16 mouse cellular contexts compared by ENCODE assay signal in the genomic region with DNA sequence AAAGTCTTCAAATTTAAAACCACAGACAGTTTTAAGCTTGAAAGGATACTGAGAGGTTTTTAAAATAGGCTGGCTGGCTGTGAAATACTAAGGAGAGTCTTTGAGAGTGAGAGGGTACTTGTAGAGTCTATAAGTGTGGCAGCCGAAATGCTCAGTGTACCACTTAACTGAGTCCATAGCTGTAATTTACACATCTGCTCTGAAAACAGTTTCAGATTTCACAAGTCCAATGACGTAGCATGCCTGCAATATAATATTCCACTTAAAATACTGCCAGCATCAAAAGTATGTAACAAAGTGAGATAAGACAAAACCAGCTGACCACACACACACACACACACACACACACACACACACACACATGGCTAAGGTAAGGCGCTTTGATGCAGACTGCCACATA.
DNase-seq lines count a peak whose midpoint lies in the region; ATAC-seq and TF ChIP-seq lines count a peak whose summit lies in the region.
"Had no signal": no experiment of that assay in that cellular context is flagged by ENCODE, and none has a peak within 500 bp of the region (broad histone marks: within the 10 kb centered on the region; RNA-seq: fewer than 3 reads in every experiment).

No protein-coding gene starts in this region.

- no peak for ATAC-seq in heart, embryonic 12.5 days (ENCODE audit: insufficient number of reproducible peaks, low FRiP score)
- no peak for ATAC-seq in heart, postnatal 0 days (ENCODE audit: insufficient read depth, low read depth)
- ATAC-seq: forebrain, embryonic 15.5 days had no signal

- TF ChIP-seq POLR2A in embryonic fibroblast, embryonic 13.5 days (IDR thresholded peaks at IDR 0.05; ENCODE audit: low read depth, low read length) = no peak

- H3K4me3 ChIP-seq in heart, embryonic 12.5 days = no peak overlapping the region
- H3K4me3 ChIP-seq in heart, postnatal 0 days (ENCODE audit: low read depth, low read length) = no peak overlapping the region
- no peak overlapping the region for H3K4me3 ChIP-seq in embryonic fibroblast, embryonic 13.5 days (ENCODE audit: insufficient read depth, low read length)
- H3K4me3 ChIP-seq: embryonic facial prominence, embryonic 15.5 days; forebrain, embryonic 15.5 days; hindbrain, embryonic 15.5 days had no signal

- peak overlapping the region; percentile 30; the same call in 1 of the 2 replicates for H3K27ac ChIP-seq in heart, embryonic 12.5 days (ENCODE audit: poor library complexity, severe bottlenecking)
- peak overlapping the region; percentile 90 for H3K27ac ChIP-seq in heart, postnatal 0 days (ENCODE audit: low read depth)
- H3K27ac ChIP-seq in embryonic fibroblast, embryonic 13.5 days (ENCODE audit: insufficient read depth, low read length) = peak overlapping the region; percentile 64; the same call in 1 of the 2 replicates
- H3K27ac ChIP-seq: embryonic facial prominence, embryonic 15.5 days; forebrain, embryonic 15.5 days; hindbrain, embryonic 15.5 days had no signal

- intact Hi-C loops in heart, postnatal 14 days (cut with DNase I) = loop anchor here (10.0 kb wide), 1 partner anchor 59 kb away; no protein-coding TSS in a partner anchor

- H3K4me2 ChIP-seq in heart, embryonic 12.5 days = no peak overlapping the region
- H3K4me2 ChIP-seq in heart, postnatal 0 days (ENCODE audit: low read depth, low read length) = no peak overlapping the region
- H3K4me2 ChIP-seq: embryonic facial prominence, embryonic 15.5 days; forebrain, embryonic 15.5 days; hindbrain, embryonic 15.5 days had no signal

- TF ChIP-seq EP300 in heart, postnatal 0 days (IDR thresholded peaks at IDR 0.05; ENCODE audit: low read depth) = no peak

- H3K9ac ChIP-seq in heart, embryonic 12.5 days = no peak overlapping the region
- H3K9ac ChIP-seq in heart, postnatal 0 days (replicated peaks; ENCODE audit: low read depth, low read length) = no peak overlapping the region
- H3K9ac ChIP-seq: embryonic facial prominence, embryonic 15.5 days; forebrain, embryonic 15.5 days; hindbrain, embryonic 15.5 days had no signal

- peaks cover 67% of the 10 kb centered on the region for H3K4me1 ChIP-seq in heart, embryonic 12.5 days (replicated peaks)
- H3K4me1 ChIP-seq in heart, postnatal 0 days (ENCODE audit: control insufficient read depth, insufficient read depth) = peaks cover 67% of the 10 kb centered on the region
- H3K4me1 ChIP-seq in embryonic fibroblast, embryonic 13.5 days (ENCODE audit: control insufficient read depth, insufficient read depth, low read length) = peaks cover 23% of the 10 kb centered on the region

- 79% methylated on average over 3 of the region's 3 CpGs for WGBS in heart, embryonic 12.5 days
- 59% methylated on average over 3 of the region's 3 CpGs for WGBS in heart, postnatal 0 days

- no peaks in the 10 kb centered on the region for H3K27me3 ChIP-seq in heart, embryonic 12.5 days (replicated peaks)
- H3K27me3 ChIP-seq in heart, postnatal 0 days (ENCODE audit: control insufficient read depth, insufficient read depth, low read length) = no peaks in the 10 kb centered on the region
- H3K27me3 ChIP-seq: embryonic facial prominence, embryonic 15.5 days; hindbrain, embryonic 15.5 days had no signal

- no peaks in the 10 kb centered on the region for H3K9me3 ChIP-seq in heart, embryonic 12.5 days (replicated peaks)
- no peaks in the 10 kb centered on the region for H3K9me3 ChIP-seq in heart, postnatal 0 days (replicated peaks; ENCODE audit: control insufficient read depth, low read length)
- H3K9me3 ChIP-seq: embryonic facial prominence, embryonic 15.5 days; forebrain, embryonic 15.5 days; hindbrain, embryonic 15.5 days had no signal

- TF ChIP-seq CTCF in heart, postnatal 0 days (IDR thresholded peaks at IDR 0.05; ENCODE audit: low read depth) = no peak
- no peak for TF ChIP-seq CTCF in embryonic fibroblast, embryonic 13.5 days (IDR thresholded peaks at IDR 0.05; ENCODE audit: borderline replicate concordance, insufficient read depth, low read length)

- no peak for DNase-seq in heart, postnatal 14 days
- DNase-seq in heart, postnatal 0 days (ENCODE audit: low spot score) = no peak
- DNase-seq in heart, postnatal 4 days = no peak
- DNase-seq in lung, postnatal 25 days (ENCODE audit: low spot score) = peak; percentile 24
- no peak for DNase-seq in lung, postnatal 4 days
- DNase-seq: adrenal gland, postnatal 10 days; cerebellum, adult 11 months; cerebellum, adult 8-10 months; cerebellum, postnatal 14 days; embryo, embryonic 11 days; gastrocnemius, postnatal 10 days had no signal

- H3K36me3 ChIP-seq in heart, embryonic 12.5 days = peaks cover 5% of the 10 kb centered on the region; the same call in 1 of the 2 replicates
- peaks cover 10% of the 10 kb centered on the region; the same call in 1 of the 2 replicates for H3K36me3 ChIP-seq in heart, postnatal 0 days (replicated peaks; ENCODE audit: control insufficient read depth, insufficient read depth, low read length)
- H3K36me3 ChIP-seq: embryonic facial prominence, embryonic 15.5 days; forebrain, embryonic 15.5 days; hindbrain, embryonic 15.5 days had no signal

Comparison
In these comparisons a context has a peak if more than half of its experiments do, and no peak if none do; other contexts are left out.
1. H3K27ac ChIP-seq: peak in every context shown above with its lines; median percentile 90 in heart, postnatal 0 days; 64 in embryonic fibroblast, embryonic 13.5 days; 30 in heart, embryonic 12.5 days.